Mouse (Mus musculus) stomach, postnatal 0 days (tissue): Measurements from ENCODE around the gene Nmt2.

Experiments used
- CTCF ChIP-seq: IDR thresholded peaks from 2 replicates; pipeline ENCODE4 v1.5.1; 2016; ENCODE audit warnings: antibody characterized with exemption, low read depth, mild to moderate bottlenecking, moderate library complexity
- EP300 ChIP-seq: optimal IDR thresholded peaks from 2 replicates; pipeline ENCODE3; 2016; ENCODE audit warnings: antibody characterized with exemption

DNA sequence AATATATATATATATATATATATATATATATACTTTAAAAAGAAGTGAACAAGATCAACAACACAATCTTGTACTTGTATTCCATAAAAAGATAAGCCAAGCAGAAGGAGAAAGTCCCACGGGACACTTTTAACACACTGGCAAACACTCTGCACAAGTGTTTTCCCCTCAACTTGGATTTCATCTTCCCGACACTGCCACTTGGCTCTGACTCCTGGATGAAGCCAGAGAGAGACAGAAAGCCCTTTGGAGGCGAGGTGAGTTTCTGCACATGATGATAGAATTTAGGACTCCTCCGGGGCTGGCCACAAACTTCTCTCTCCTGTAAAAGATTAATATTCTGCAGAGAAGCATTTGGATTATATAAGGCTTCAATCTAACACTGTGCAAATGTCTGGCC, 2.7 kb upstream of the Nmt2 start:
- no peak for TF ChIP-seq CTCF
- TF ChIP-seq EP300 = no peak
